7 mouse cellular contexts compared by ENCODE assay signal in genomic region chr7:122352566-122353277, GRCm38 (mm10).
A peak's percentile ranks its signal among the peaks of the same experiment; 100 is the strongest.
DNase-seq lines count a peak whose midpoint lies in the region; ATAC-seq lines count a peak whose summit lies in the region.

No protein-coding gene starts in this region.

- no peaks in the 10 kb centered on the region for H3K9me3 ChIP-seq in neural tube, embryonic 11.5 days (ENCODE audit: control insufficient read depth, low read length)
- H3K9me3 ChIP-seq in hindbrain, embryonic 11.5 days (ENCODE audit: control insufficient read depth, low read length), result no peaks in the 10 kb centered on the region
- H3K9me3 ChIP-seq in midbrain, embryonic 14.5 days (ENCODE audit: control insufficient read depth, low read length), result no peaks in the 10 kb centered on the region

- H3K4me3 ChIP-seq in neural tube, embryonic 11.5 days (ENCODE audit: low read depth, low read length), result no peak overlapping the region
- H3K4me3 ChIP-seq in hindbrain, embryonic 11.5 days (ENCODE audit: low read depth, low read length), result no peak overlapping the region
- H3K4me3 ChIP-seq in midbrain, embryonic 14.5 days (replicated peaks; ENCODE audit: low read depth, low read length), result no peak overlapping the region

- H3K4me1 ChIP-seq in neural tube, embryonic 11.5 days (ENCODE audit: control insufficient read depth, insufficient read depth, low read length), result no peaks in the 10 kb centered on the region
- H3K4me1 ChIP-seq in hindbrain, embryonic 11.5 days (replicated peaks; ENCODE audit: control insufficient read depth, insufficient read depth, low read length), result no peaks in the 10 kb centered on the region
- H3K4me1 ChIP-seq in midbrain, embryonic 14.5 days (ENCODE audit: control insufficient read depth, insufficient read depth, low read length), result no peaks in the 10 kb centered on the region; the same call in 1 of the 2 replicates

- no peak overlapping the region for H3K4me2 ChIP-seq in neural tube, embryonic 11.5 days (ENCODE audit: low read depth)
- H3K4me2 ChIP-seq in hindbrain, embryonic 11.5 days (replicated peaks; ENCODE audit: low read depth, low read length), result no peak overlapping the region
- no peak overlapping the region for H3K4me2 ChIP-seq in midbrain, embryonic 14.5 days (ENCODE audit: low read length)

- ATAC-seq in neural tube, embryonic 11.5 days (ENCODE audit: insufficient read depth, low FRiP score, low TSS enrichment), result no peak
- peak; percentile 83 for ATAC-seq in hindbrain, embryonic 11.5 days (ENCODE audit: low FRiP score)
- ATAC-seq in midbrain, embryonic 14.5 days (ENCODE audit: low FRiP score, low TSS enrichment), result peak; percentile 55; the same call in 1 of the 2 replicates
- no peak for ATAC-seq in inflammation-experienced regulatory T-cells, adult 6 months

- H3K27ac ChIP-seq in neural tube, embryonic 11.5 days (ENCODE audit: low read depth, low read length), result no peak overlapping the region
- H3K27ac ChIP-seq in hindbrain, embryonic 11.5 days (ENCODE audit: low read depth, low read length), result peak overlapping the region; percentile 37; the same call in 1 of the 2 replicates
- 0 out of 2 replicates have a peak overlapping the region, but pooled peaks have one; percentile 58 for H3K27ac ChIP-seq in midbrain, embryonic 14.5 days (replicated peaks; ENCODE audit: low read depth, low read length)

- 62% methylated on average over 12 of the region's 12 CpGs for WGBS in neural tube, embryonic 11.5 days
- WGBS in hindbrain, embryonic 11.5 days, result 67% methylated on average over 12 of the region's 12 CpGs
- WGBS in midbrain, embryonic 14.5 days, result 36% methylated on average over 12 of the region's 12 CpGs

- H3K36me3 ChIP-seq in neural tube, embryonic 11.5 days (ENCODE audit: control insufficient read depth, insufficient read depth, low read length), result no peaks in the 10 kb centered on the region
- no peaks in the 10 kb centered on the region for H3K36me3 ChIP-seq in hindbrain, embryonic 11.5 days (ENCODE audit: control insufficient read depth, insufficient read depth, low read length)
- no peaks in the 10 kb centered on the region for H3K36me3 ChIP-seq in midbrain, embryonic 14.5 days (ENCODE audit: control insufficient read depth, insufficient read depth, low read length)

- no peak overlapping the region for H3K9ac ChIP-seq in neural tube, embryonic 11.5 days (ENCODE audit: low read length)
- H3K9ac ChIP-seq in hindbrain, embryonic 11.5 days (ENCODE audit: low read depth, low read length), result no peak overlapping the region
- H3K9ac ChIP-seq in midbrain, embryonic 14.5 days (replicated peaks; ENCODE audit: low read length), result no peak overlapping the region

- no peaks in the 10 kb centered on the region for H3K27me3 ChIP-seq in neural tube, embryonic 11.5 days (ENCODE audit: control insufficient read depth, insufficient read depth, low read length)
- H3K27me3 ChIP-seq in hindbrain, embryonic 11.5 days (ENCODE audit: control insufficient read depth, insufficient read depth, low read length), result no peaks in the 10 kb centered on the region
- H3K27me3 ChIP-seq in midbrain, embryonic 14.5 days (ENCODE audit: control insufficient read depth, insufficient read depth, low read length), result no peaks in the 10 kb centered on the region

- DNase-seq in neural tube, embryonic 11.5 days (ENCODE audit: low spot score), result peak; percentile 48
- DNase-seq in neural tube, embryonic 10.5 days (ENCODE audit: extremely low spot score, low spot score), result no peak
- DNase-seq in hindbrain, embryonic 11.5 days (ENCODE audit: low spot score), result peak; percentile 56
- DNase-seq in midbrain, embryonic 14.5 days, result peak; percentile 75
- peak; percentile 86 for DNase-seq in thymus, postnatal 25 days
- no peak for DNase-seq in cerebellum, postnatal 25 days

Comparison
In these comparisons a context has a peak if more than half of its experiments do, and no peak if none do; other contexts are left out.
1. DNase-seq: peak in neural tube, embryonic 11.5 days (single experiment), hindbrain, embryonic 11.5 days (single experiment), midbrain, embryonic 14.5 days (single experiment) and thymus, postnatal 25 days (single experiment); none in neural tube, embryonic 10.5 days (single experiment) and cerebellum, postnatal 25 days (0 of 2).
2. ATAC-seq: peak in hindbrain, embryonic 11.5 days (single experiment) and midbrain, embryonic 14.5 days (single experiment); none in neural tube, embryonic 11.5 days (single experiment) and inflammation-experienced regulatory T-cells, adult 6 months (single experiment).